Mouse (Mus musculus) myocyte (in vitro differentiated cells): Measurements from ENCODE around the gene Lpcat2.

Source experiments
- MAX ChIP-seq: IDR thresholded peaks from one replicate; pipeline ENCODE4 v1.6.1; 2011; ENCODE audit warnings: low read depth, mild to moderate bottlenecking, control low read depth
- MYOD1 ChIP-seq, 3 experiments: IDR thresholded peaks; one replicate each; pipeline ENCODE4 v1.6.1; 2011; ENCODE audit warnings: control low read depth in 2 of 3, low read depth in 2 of 3, mild to moderate bottlenecking in 2 of 3, moderate library complexity in 1 of 3; ENCODE audit not compliant: insufficient read length in 2 of 3, control insufficient read depth in 1 of 3
- POLR2AphosphoS2 ChIP-seq: IDR thresholded peaks from one replicate; pipeline ENCODE4 v1.6.1; 2011; ENCODE audit warnings: low read depth, control low read depth; ENCODE audit not compliant: insufficient read length
- USF1 ChIP-seq: IDR thresholded peaks from one replicate; pipeline ENCODE4 v1.6.1; 2011; ENCODE audit warnings: low read depth, mild to moderate bottlenecking, control low read depth, moderate library complexity

DNA sequence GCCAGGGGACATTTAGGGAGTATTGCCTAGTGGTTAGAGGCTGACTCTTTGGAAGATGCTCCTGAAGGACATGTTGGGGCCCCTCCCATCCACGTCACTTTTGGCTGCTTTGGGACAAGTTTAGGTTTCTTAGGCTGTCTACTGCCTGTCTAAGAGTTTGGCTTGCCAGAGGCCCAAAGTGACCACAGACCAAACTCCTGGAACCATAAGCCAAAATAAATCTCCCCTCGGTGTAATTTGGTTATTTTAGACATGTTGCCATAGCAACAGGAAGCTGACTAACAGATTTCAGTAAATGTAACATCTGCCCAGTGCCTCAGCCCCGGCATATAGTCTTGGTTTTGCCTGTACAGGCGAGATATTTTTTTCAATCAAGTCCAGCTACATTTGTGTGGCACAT, 82.9 kb downstream of the Lpcat2 start:
- TF ChIP-seq MYOD1 (IDR thresholded peaks at IDR 0.05; ENCODE audit: control insufficient read depth in 1 of 3, insufficient read length in 2 of 3, low read depth in 2 of 3) (no peak), POLR2AphosphoS2 (no peak), USF1 (no peak), MAX (no peak)
